Mouse (Mus musculus) kidney, adult 2 months (tissue): ENCODE results near the gene Cdh23.

Experiments
- CTCF ChIP-seq: fragments of 200-500 bp; conservative IDR thresholded peaks from 2 replicates; pipeline ENCODE4 v1.5.1; 2011; ENCODE audit warnings: low read depth, mild to moderate bottlenecking, control low read depth, low read length, moderate library complexity, mixed read lengths; ENCODE audit not compliant: insufficient read depth, insufficient read length
- POLR2A ChIP-seq: fragments of 200-500 bp; IDR thresholded peaks from one replicate; pipeline ENCODE4 v1.6.1; 2011; ENCODE audit warnings: low read depth, low read length, control low read depth

DNA sequence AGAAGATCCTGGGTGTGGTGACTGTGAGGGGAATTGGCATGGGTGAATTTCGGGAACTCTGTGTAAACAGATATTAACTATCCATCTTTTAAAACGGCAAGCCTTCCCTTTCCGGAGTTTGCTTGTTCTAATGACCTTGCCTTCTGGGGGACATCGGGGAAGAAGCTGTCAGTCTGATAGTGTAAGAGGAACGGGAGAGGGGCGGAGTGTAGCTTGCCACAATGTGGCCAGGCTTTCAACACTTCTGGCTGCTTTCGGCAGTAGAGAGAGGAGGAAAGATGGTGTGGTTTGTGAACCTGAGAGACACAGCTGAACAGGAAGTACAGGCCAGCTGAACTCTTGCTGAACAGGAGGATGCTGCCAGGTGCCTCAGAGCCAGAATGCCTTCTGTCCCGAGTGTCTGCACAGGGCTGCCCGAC, 306.8 kb downstream of the Cdh23 start:
- no peak for TF ChIP-seq CTCF
- no peak for TF ChIP-seq POLR2A
